Mouse (Mus musculus): ENCODE measurements at regions not wholly inside any gene's neighbourhood (a gene's known extent, or its start where the extent isn't known, plus 50 kb on each side); places are given as distances from the start of the nearest gene placed in this dataset.

DNA sequence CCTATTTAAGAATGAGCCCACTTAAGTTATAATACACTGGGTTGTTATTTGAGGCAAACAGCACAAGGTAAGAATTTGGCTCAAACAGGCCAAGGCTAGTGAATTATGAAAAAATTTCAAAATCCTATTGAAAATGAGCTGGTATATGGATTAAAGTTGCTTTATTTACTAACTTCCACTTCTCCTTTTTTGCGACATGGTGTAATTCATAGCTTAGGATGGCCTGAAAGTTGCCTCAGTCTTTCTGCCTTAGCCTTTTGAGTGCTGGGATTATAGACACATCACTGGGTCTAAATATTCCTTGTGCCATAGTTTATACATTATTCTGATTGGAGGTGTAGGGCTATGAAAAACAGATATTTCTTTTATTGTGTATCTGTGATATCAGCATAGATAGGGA is 81.9 kb downstream of the Edem1 start:
- no peak for DNase-seq

GRCm38 (mm10) chr6:108912539-108912938 is 84.1 kb downstream of the Edem1 start:
- no peak for DNase-seq

DNA sequence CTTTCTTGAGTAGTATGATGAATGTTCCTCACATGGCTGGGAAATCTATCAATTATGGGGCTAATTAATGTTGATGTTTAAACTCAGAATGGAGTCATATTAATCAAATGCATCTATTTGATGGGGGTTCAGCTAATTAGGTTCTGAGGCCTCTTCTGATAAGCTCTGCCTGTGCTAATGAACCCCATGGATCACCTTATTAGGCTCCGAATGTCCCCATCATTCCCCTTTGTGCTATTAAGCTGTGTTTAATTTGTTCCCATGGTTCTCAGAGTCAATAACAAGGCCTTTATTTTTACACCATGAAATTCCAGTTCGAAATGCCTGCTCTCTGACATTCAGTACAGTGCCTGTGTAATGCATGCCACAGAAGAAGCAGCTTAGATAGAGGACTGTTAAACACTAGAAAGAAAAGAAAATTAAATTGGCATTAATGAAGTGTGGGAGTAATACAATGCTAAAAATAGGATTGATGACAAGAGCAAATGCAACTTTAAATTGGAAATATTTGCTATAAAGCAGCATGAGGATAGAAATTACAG is 91.0 kb downstream of the Edem1 start:
- no peak for DNase-seq

- DNase-seq = no peak
These were observed 92.7 kb downstream of the Edem1 start for GRCm38 (mm10) chr6:108921181-108921580.

GRCm38 (mm10) chr6:108922564-108922963 is 94.1 kb downstream of the Edem1 start:
- DNase-seq = no peak

DNA sequence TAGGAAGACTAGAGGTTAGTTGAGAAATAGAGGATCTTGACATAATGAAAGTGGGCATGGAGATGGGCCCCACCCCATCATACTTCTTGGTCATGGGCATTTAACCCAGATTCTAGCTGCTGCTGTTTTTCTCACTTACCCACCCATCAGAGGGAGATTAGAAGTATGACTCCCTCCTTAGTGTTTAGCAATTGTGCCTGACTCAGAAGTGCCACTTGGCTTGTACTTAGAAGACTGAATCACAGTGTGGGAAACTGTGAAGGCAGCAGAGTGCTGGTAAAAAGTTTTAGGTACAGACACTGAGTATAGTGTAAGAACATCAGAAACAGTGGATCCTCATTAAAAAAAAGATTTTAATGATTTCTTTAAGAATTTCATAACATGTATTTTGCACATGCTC is 100.5 kb downstream of the Edem1 start:
- DNase-seq = no peak

DNA sequence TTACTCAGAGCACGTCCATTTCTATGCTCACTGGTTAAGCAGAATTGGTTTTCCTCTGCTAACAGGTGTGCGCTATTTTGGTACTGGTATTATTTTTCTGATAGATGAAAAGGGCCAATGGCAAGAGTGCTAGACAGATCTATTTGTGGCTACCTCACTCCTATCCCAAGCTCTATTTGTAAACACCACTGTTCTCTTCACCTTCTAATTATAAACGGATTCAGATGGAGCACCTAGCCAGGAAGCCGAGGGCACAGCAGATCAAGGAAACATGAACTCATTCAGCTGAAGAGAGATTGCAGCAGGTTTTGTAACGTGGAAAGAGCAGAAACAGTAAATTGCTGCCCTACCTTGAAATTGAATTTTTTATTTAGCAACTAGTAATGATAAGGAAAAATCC is 110.2 kb downstream of the Edem1 start:
- no peak for DNase-seq

GRCm38 (mm10) chr6:108942288-108942687 is 113.8 kb downstream of the Edem1 start:
- DNase-seq = no peak

DNA sequence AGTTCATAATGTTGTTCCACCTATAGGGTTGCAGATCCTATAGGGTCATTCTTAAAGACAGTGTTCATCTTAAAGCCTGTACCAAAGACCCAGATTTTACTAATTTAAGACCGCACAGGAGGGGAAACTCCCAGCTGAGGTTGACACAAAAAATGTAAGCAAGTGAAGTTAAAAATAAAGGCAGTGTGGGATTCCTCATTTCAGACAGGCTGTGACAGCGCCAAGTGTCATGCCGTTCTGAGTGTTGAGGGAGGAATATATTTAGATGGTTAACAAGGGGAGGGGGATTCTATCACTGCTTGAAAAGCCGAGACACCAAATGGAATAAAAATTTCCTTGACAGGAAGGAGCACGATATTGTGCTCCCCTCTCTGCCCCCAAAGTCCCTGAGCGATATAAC is 123.9 kb downstream of the Edem1 start:
- no peak for DNase-seq

DNA sequence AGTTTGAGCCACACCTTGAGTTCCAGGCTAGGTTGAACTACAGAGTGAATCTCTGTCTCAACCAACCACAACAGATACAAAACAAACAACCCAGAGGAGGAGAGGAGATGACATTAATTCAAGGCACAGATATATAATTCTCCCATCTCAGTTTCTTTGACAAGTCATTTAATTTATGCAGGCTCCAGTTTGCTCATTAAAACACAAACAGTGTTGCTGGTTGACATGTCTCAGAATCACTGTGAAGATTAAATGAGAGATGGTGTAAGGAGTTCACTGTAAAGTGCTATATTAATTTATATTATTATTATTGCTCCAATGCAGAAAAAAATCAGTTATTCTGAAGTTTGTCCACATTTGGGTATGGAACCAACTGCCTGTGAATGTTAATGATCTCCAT is 134.4 kb downstream of the Edem1 start:
- DNase-seq = no peak

- peak; percentile 6 for DNase-seq
These were observed 134.9 kb downstream of the Edem1 start for GRCm38 (mm10) chr6:108963295-108963694.

GRCm38 (mm10) chr6:108969477-108970176 is 141.2 kb downstream of the Edem1 start:
- no peak for DNase-seq

GRCm38 (mm10) chr6:108971415-108972089 is 143.1 kb downstream of the Edem1 start:
- DNase-seq = no peak

DNA sequence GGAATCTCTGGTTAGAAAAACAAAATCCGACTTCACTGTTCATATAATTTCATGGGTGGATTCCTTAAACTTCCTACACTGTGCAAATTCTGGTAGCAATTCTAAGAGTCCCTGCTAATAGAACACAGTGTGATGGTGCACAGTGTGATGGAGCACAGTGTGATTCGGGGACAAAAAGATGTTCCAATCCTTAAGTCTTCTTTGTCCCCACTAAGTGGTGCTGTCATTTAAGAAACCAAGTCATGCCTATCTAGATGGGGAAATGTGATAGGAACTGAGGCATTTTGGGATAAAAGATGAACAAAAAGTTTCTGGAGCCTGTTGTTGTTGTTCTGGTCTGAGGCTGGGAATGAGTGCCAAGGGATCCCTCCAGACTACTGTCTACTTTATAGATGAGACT is 145.3 kb downstream of the Edem1 start:
- no peak for DNase-seq

- no peak for DNase-seq
These were observed 161.1 kb downstream of the Edem1 start for GRCm38 (mm10) chr6:108989506-108989905.

GRCm38 (mm10) chr6:108993743-108994142 is 165.3 kb downstream of the Edem1 start:
- no peak for DNase-seq

GRCm38 (mm10) chr6:109004443-109004842 is 176.0 kb downstream of the Edem1 start:
- DNase-seq = no peak

DNA sequence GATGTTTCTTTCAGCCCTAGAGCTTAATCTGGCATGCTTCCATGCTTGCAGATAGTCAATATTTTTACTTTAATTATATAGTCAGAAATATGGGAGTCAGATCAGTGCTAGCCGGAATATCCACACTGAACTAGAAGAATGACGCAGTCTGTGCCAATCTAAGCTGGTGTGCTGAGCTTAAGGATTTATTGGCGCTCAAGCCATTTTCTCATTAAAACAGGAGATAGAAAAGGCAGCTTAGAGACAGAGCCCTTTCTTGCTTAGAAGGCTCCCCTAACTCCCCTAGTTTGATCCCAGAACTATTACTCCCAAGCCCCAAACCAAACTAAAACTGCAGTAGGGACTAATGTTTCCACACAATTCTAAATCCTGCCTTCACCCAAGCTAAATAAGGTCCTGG is 180.9 kb downstream of the Edem1 start:
- DNase-seq = no peak

DNA sequence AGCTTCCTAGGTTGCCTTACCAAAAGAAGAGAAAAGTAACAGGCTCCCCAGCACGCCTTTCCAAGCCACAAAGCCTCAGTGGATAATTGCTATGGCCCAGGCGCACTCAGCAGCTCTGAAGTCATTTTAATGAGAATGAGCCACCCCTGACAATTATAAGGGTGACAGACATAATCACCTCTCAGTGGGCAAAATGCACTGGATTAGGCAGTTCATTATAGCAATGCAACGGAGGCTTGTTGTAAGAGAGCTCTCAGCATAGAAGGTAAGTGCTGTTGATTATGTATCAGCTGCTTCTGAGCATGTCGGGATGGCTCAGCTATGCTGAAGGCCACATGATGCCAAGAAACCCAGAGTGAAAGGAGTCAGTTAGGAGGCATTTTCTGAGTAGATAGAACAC is 181.4 kb downstream of the Edem1 start:
- no peak for DNase-seq

DNA sequence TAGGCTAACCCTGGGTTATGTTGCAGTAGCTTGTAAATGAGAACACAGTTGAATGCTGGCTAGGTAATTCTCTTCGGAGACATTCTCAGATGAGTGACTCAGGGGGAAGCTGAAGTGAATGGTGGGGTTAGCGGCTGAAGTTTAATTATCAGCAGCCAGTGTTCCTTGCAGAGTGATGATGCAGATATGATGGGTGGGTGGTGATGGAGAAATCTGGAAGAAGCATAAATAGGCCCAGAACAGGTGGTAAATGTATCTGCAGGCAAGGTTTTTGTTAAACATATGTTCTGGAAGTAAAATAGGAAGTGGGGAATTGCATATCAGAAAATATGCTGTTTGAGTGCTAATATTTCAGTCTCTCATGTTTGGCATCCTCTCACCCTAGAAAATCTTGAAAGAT is 191.3 kb downstream of the Edem1 start:
- DNase-seq = no peak

Measured in cerebellum, adult 11 months (tissue).